Mouse (Mus musculus) large intestine, adult 2 months (tissue): ENCODE measurements around the gene Opn1sw. TPM values are rescaled to one million over a fixed set of nuclear protein-coding genes. Genes with fewer than 3 reads are reported as not detected.
A peak's percentile ranks its signal among the peaks of the same experiment; 100 is the strongest.
"Not testable (repeated sequence)": the region's sequence is repeated elsewhere in the genome, so short reads cannot be mapped to it uniquely, and the experiment has no call there.

Experiments
- DNase-seq: peaks from one replicate; pipeline ENCODE4 v3.0.0-alpha.2; 2012; ENCODE audit warnings: low read depth, low spot score
- WGBS: fragments of 180-500 bp; shearing (Covaris S2); methylation state at CpG from one replicate; pipeline ENCODE4 v1.1.7; 2018; 5-methylcytosine and 5-hydroxymethylcytosine counted together
- polyA plus RNA-seq: library from polyadenylated mRNA; depleted of rRNA; stranded (reverse); fragments of >200 nt; gene quantifications from 2 replicates; pipeline ENCODE4 v1.2.3, GENCODE M21; 2012

The Opn1sw gene
- polyA plus RNA-seq, 1 experiment, result 0.22 TPM

DNA sequence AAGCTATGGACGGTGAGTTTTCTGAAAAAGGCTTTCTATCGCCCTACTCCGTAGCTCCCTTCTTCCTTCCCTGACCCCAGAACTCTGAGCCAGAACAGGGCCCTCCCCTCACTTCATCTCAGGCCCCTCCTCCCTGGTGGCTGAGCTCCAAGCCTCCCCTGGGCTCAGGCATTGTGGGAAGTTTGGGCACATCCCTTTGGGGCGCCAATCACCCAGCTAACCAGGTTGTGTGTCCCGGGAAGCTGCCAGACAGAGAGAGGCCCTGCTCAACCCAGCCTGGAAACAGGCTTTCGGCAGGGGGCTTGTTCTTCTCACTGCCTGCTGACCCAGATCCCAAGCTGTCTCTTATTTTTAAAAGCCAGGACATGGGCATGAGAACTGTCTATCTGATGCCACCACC is 9.3 kb upstream of the Opn1sw start:
- WGBS, result 44% methylated on average over 6 of the region's 6 CpGs
- no peak for DNase-seq

DNA sequence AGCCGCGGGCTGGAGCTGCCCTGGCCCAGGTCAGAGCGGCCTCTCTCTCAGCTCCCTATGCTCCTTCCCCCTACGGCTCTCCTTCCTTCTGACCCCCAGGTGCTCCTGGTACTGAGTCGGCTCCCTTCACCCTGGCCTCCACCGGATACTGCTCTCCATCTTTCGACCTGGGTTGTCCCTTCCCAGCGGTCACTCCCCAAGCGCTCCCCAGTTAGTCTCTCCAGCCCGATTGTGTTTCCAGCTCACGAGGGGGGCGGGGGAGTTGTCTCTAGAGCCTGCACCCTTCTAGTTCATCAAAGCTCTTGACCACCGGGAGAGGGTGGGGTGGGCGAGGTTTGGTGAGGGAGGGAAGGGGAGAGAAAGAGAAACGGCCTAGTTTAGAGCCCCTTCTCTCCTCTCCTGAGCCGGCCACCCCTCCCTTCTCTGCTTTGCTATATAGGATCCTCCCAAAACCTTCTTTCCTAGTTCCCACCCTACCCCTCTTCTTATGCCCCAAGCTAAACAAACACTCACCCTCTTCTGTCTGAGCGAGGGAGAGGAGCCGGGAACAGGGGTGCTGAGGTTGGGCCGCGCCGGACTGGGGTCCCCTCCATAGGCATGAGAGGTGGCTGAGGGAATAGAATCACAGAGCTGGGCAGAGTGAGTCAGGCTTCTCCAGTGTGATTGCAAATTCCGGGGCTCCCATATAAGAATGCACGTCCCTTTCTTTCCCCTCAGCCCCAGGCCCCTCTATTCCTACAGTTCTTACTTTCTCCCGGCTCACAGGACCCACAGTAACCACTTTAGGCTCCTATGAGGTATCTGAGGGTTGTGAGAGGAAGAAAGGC is 8.7 kb upstream of the Opn1sw start:
- 12% methylated on average over 24 of the region's 24 CpGs for WGBS
- no peak for DNase-seq

DNA sequence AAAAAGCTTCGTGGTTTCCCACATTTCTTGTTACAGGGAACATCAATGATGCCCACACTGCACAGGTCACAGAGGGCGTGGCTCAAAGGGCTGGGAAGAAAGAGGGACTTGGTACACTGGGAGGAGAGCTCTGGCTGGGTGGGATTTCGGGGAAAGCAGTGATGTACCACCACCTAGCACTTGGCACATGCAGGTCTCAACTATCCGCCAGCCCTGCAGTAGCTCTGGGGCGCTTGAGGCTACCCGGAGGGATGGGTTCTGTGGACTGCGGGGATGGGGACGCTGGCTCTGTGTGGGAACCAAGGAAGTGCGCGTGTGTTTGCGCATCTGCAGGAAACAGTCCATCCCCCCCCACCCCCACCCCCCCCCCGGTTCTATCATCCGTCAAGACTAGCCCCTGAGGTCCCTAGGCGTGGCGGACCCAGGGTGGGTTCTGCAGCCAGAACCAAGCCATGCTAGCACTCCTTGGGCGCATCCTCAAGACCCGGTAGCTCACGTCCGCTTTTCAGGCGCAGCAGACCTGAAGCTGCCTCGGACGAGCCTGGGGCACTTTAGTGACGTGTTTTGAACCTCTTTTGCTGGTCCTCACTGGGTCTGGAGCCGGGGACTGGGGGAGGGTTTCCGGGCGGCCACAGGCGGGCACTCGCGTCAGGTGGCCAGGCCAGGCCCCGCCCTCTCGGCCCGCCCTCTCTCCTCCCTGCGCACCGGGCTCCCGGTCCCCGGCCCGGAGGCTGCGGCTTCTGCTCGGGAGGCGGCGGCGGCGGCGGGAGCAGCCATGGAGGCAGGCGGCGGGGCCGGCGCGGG is 7.8 kb upstream of the Opn1sw start, which contains the start of gene Ccdc136:
Gene Ccdc136, plus strand, starts transcription at position 400 of the 804 bp plus-strand sequence.
- no peak for DNase-seq
- under 1% methylated on average over 49 of the region's 49 CpGs for WGBS

DNA sequence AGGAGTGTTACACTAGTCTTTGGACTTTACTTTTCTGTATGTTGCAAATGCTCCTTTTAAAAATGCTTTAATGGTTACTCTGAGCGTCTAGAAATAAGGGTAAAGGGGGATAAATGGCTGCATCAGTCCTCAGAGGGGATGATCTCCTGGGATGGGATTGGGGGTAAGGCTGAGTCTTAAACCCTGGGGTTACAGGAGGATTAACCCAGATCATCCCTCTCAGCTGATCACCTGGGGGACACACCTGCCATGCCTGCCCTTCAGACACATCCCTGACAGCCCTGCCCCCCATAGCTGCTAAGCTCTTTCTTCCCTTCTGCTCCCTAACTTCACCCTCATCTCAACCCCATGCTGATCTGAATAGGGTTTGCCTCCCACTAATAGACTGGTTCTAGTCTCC is 6.0 kb upstream of the Opn1sw start:
- no peak for DNase-seq
- WGBS, result 71% methylated on average over 1 of the region's 1 CpGs

DNA sequence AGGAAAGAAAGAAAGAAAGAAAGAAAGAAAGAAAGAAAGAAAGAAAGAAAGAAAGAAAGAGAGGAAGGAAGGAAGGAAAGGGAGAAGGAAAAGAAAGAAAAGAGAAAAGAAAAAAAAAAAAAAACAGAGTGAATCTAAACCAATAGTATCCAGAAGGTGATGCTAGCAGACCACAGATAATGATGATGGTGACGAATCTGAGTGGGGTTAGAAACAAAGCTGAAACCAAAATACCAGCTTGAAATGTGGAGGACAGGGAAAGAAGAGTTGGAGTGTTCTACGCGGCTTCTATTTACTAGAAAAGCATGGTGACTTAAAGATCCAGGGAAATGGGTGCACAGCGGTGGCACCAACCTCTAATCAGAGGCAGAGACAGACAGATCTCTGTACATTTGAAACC is 3.5 kb upstream of the Opn1sw start:
- no peak for DNase-seq
- 68% methylated on average over 4 of the region's 4 CpGs for WGBS

DNA sequence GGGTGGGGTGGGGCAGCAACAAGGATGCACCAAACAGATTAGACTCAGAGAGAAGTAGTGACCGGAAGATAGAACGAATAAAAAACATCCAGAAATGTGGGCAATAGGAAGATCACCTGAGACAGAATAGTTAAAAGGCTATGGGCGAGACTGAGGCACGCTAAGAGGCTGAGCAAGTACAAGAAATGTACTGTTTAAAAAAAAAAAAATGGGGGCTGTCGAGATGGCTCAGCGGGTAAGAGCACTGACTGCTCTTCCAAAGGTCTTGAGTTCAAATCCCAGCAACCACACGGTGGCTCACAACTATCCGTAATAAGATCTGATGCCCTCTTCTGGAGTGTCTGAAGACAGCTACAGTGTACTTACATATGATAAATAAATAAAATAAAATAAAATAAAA is 3.0 kb upstream of the Opn1sw start:
- 72% methylated on average over 8 of the region's 8 CpGs for WGBS
- DNase-seq, result not testable (repeated sequence)

DNA sequence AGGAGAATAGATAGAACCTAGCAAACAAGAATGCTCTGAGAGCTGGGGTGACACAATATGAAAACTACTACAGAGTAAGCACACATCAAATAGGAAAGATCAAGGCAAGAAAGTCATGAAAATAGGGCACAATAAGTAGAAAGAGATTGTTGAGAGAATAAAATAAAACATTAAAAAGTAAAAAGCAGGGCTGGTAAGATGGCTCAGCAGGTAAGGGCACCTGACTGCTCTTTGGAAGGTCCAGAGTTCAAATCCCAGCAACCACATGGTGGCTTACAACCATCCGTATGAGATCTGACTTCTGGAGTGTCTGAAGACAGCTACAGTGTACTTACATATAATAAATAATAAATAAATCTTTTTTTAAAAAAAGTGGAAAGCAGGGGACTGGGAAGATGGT is 2.2 kb upstream of the Opn1sw start:
- whole genome bisulfite sequencing, result 60% methylated on average over 1 of the region's 1 CpGs
- not testable (repeated sequence) for DNase-seq

DNA sequence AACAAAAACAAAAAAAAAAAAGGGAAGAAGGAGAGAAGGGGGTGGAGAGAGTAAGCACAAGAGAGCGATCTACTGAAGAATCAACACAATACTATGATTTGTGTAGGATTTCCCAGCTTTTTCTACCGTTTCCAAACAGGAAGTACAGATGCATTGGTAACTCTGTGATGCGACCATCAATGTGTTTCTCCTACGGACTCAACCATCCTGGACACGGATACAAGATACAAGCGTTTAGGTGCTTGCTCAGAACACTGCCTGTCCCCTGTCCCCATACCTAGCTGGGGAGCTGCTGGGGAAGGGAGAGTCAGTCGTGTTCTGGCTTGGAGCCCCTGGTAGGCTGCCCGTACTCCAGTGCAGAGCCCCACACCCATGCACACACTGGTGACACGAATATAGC is 1.2 kb upstream of the Opn1sw start:
- no peak for DNase-seq
- 49% methylated on average over 9 of the region's 9 CpGs for WGBS

DNA sequence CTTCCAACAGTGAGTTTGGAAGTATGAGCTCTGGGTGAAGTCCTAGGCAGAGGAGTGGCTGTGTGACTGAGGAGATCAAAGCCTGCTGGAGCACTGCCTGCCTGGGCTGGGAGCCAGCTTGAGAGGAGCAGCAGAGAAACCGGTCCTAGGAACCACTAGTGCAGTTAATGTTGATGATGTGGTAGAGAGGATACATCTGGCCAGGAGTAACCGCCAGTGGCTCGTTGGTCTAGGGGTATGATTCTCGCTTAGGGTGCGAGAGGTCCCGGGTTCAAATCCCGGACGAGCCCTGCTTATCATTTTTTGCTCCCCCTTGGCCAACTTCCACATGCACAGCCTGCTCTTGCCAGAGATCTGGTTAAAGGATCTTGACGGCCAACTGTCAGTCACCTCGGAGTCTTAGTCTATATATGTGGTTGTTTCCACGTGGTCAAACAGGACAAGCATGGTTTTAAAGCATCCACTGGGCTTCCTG is 375 bp upstream of the Opn1sw start:
- 4% methylated on average over 11 of the region's 11 CpGs for WGBS
- DNase-seq, result peak; percentile 75

DNA sequence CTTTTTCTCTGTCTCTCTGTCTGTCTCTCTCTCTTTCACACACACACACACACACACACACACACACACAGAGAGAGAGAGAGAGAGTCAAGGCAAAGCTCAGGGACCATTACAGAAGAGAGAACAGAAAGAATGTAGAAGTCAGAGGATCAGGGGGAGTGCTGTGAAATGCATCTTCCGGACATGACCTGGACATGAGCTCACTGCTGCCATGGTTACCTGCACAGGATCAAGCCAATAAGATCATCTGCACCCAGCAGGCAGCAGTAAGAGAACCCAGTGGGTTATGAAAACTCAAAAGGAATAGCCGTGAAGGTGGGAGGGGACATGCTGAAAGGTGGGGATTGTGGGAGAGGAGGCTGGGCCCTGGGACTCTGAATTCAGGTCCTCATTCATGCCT is 5.8 kb downstream of the Opn1sw start:
- 53% methylated on average over 2 of the region's 2 CpGs for WGBS
- no peak for DNase-seq

DNA sequence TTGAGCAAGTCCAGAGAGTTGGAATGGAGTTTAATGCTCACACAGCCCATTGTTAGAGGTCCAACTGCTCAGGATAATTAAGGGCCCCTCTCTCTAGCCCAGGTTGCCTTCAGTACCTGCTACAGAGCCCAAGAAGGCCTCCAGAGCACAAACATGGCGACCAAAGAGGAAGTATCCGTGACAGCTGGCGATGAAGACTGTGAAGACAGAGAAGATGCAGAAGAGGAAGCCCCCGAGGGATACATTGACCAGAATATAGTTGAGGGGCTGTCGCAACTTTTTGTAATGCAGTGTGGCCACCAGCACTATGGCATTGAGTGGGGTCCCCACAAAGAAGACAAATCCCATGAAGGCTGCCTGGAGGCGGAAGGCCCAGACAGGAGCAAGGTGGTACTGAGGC is 8.3 kb downstream of the Opn1sw start:
- DNase-seq, result no peak
- WGBS, result 95% methylated on average over 6 of the region's 6 CpGs

DNA sequence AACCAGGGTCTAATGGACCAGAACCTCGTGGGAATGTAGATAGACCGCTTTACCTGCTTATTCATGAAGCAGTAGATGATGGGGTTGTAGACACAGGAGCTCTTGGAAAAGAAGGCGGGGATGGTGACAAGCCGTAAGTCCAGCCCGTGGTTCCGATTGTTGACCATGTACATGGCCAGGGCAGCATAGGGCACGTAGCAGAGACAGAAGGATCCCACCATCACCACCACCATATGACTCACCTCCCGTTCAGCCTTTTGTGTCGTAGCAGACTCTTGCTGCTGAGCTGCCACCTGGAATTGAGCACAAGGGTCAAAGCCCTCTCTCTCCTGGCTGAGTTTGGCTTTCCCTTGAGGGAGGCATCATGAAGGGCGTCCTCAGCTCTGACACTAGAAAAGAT is 9.6 kb downstream of the Opn1sw start:
- no peak for DNase-seq
- 88% methylated on average over 10 of the region's 10 CpGs for WGBS

DNA sequence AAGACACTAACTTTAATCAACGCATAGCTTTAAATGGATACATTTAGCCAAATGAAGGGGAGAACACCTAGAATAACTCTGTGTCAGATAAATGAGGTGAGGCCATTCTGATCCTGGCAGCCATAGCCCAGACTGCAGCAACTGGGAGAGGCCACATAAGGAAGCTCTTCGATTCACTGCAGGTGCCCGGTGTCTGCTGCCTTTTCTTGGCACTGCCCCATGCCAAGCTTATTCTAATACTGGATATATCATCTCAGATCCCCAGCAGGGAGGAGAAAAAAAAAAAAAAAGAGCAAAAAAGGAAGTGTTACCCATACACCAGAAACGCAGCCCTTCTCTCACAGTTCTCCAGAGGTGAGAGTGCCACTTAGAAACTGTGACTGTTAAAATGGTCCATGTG is 10.9 kb downstream of the Opn1sw start:
- DNase-seq, result no peak
- 65% methylated on average over 4 of the region's 4 CpGs for WGBS

DNA sequence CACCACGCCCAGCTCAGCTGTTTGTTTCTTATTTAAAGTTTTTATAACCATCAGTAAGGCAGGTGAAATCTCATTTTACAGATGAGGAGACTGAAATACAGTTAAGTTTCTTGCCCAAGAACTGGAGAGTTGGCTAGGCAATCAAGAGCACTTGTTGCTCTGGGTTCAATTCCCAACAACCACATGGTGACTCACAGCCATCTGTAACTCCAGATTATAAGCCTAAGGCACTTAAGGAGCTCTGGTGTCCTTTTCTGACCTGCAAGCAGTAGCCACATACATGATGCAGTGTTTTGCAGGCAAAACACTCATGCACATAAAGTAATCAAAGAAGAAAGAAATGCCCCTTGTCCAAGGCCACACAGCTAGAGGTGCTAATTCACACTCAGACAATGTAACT is 23.0 kb downstream of the Opn1sw start:
- WGBS, result 88% methylated on average over 1 of the region's 1 CpGs
- no peak for DNase-seq

DNA sequence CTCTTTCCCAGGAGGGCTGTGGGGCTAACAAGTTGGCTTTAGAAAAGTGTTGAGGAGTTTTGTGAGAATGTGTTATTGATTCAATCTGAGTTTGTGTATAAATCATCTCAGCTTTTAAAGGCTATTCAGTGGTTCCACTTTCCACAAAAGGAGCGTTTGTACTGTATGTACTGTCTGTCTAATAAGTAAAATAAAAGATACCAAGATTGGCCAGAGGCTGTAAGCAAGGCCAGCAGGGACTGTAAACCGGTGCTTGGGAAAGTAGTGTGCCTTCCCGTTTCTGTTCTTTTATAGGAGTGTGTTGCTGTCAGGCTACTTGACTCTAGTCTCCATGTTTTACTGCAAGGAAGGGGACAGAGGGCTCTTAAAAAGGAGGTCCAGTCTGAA is 25.1 kb downstream of the Opn1sw start:
- no peak for DNase-seq
- 64% methylated on average over 3 of the region's 3 CpGs for WGBS

DNA sequence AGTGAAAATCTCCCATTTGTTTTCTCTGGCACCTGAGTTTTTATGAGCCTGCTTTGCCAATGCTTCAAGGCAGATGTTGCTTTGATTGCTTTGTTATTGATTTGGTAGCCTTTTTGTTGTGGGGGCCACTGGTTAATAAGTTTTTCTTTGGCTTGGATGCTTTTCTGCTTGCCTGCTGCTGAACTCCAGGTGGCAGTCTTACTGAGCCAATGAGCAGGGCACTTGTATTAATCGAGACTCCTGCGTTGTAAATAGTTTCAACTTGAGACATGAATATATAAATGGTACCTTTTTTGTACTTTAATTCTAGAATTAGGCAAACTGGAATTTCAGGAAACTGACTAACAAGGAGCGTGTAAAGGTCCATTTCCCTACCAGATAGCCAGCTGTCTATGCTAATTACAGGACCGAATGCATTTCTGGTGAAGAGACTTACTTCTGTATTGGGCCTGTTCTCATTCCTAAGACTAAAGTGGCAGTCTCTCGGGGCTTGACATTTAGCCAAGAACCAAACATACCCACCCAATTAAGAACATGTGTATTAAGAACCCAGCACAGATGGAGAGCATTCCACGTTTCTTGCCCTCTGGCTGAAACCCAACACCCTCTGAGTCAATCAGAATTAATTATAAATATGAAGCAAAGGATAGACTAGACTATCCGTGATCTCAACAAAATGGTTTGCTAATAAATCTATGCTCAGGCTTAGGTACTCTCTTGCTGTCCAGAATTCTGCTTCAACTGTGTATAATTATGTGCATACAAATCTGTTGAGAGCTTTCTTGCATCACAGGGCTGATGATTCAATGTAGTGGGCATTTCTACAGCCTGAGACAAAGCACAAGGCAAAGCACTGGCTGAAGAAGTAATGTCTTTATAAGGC is 25.8 kb downstream of the Opn1sw start:
- DNase-seq, result no peak
- 51% methylated on average over 7 of the region's 7 CpGs for WGBS

DNA sequence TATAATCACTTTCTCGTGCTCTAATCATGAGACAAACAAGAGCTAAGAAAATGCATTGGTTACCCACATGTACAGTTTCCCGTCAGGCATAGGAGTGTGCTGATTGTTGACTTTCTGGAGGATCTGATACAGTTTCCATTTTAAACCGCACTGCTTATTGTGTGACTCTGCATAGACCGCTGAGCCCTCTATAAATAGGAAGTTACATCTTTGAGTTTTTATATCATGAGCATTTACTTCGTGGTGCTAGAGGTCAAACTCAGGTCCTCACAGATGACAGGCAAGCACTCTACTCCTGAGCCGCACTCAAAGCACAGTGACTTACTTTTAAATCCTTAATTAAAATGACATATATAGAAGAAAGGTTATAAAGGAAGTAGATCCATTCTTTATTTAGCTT is 28.1 kb downstream of the Opn1sw start:
- DNase-seq, result no peak
- WGBS, result 69% methylated on average over 6 of the region's 6 CpGs

DNA sequence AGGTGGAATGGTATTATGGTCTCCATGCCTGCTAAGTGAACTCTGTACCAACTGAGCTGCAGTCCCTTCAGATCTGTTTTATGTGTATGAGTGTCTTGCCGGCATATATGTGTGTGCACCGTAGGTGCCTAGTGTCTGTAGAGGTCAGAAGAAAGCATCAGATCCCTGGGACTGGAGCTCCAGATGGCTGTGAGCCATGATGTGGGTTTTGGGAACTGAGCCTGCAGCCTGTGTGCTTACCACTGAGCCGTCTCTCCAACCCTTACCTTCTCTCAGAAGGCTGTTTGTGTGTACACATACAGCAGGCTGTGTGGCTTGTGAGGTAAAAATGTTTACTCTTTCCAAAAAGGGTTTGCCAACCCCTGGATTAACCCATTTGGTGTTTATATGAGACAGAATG is 28.9 kb downstream of the Opn1sw start:
- no peak for DNase-seq
- 78% methylated on average over 3 of the region's 3 CpGs for WGBS

DNA sequence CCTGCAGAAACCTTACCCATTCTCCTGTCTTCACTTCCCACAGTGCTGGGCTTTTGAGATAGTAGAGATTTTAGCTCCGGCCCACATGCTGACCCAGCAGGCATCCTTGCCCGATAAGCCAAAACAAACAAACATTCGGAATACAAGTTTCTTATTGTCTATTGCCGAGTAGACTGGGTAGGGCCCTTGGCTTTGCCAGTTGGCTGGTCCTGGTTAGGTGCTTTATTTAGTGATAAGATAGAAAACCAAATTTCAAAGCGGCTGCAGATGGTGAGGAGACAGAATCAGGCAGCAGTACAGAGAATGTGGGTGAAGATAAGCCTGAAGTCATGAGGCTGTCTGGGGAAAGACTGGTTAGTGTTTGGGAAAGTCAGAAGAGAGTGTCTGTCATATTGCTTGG is 35.5 kb downstream of the Opn1sw start:
- no peak for DNase-seq
- 24% methylated on average over 5 of the region's 5 CpGs for WGBS

DNA sequence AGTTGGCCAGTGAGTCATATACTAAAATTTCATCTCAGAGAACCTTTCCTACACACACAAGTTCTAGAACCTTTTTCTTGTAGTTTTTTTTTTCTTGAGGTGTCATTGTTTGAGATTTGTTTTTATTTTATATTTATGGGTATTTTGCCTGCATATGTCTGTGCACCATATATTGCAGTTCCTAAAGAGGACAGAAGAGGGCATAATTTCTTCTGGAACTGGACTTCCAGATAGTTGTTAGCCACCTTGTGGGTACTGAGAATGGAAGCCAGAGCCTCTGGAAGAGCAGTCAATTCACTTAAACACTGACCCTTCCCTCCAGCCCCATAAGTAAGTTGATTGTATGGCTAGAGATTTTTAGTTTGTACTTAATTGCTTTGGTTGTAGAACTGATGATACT is 36.7 kb downstream of the Opn1sw start:
- no peak for DNase-seq
